Mouse (Mus musculus): ENCODE measurements around the gene Mfap5.

- TF ChIP-seq POLR2A (IDR thresholded peaks at IDR 0.05; ENCODE audit: extremely low read depth, insufficient read depth, low read length) = no peak
- peak; percentile 64 for TF ChIP-seq CTCF (IDR thresholded peaks at IDR 0.05; ENCODE audit: extremely low read depth, insufficient read depth, low read length)
These were observed 51.4 kb downstream of the Mfap5 start for GRCm38 (mm10) chr6:122556959-122557561.
